Mouse (Mus musculus): ENCODE data around the gene Kctd11.

Gene Kctd11

GRCm38 (mm10) chr11:69912716-69913530 lies 31.7 kb upstream of the Kctd11 start:
- DNase-seq: no peak

GRCm38 (mm10) chr11:69911701-69912100 lies 30.5 kb upstream of the Kctd11 start:
- DNase-seq: no peak

GRCm38 (mm10) chr11:69910781-69911560 lies 29.8 kb upstream of the Kctd11 start:
- DNase-seq: peak; percentile 81

- DNase-seq: no peak
Measured at GRCm38 (mm10) chr11:69910177-69910576, 29.0 kb upstream of the Kctd11 start.

GRCm38 (mm10) chr11:69909174-69909573 lies 28.0 kb upstream of the Kctd11 start:
- no peak for DNase-seq

GRCm38 (mm10) chr11:69908645-69909044 lies 27.4 kb upstream of the Kctd11 start:
- DNase-seq: peak; percentile 94

GRCm38 (mm10) chr11:69904311-69904710 lies 23.1 kb upstream of the Kctd11 start:
- DNase-seq: no peak

GRCm38 (mm10) chr11:69902972-69903371 lies 21.8 kb upstream of the Kctd11 start:
- no peak for DNase-seq

GRCm38 (mm10) chr11:69901993-69902392 lies 20.8 kb upstream of the Kctd11 start:
- no peak for DNase-seq

GRCm38 (mm10) chr11:69901406-69901846 lies 20.2 kb upstream of the Kctd11 start:
- peak; percentile 97 for DNase-seq

GRCm38 (mm10) chr11:69900471-69901405 lies 19.5 kb upstream of the Kctd11 start, which contains the start of the genes 2810408A11Rik and Neurl4:
Gene 2810408A11Rik (minus strand): TSS chr11:69900987.
Gene Neurl4 (plus strand): TSS chr11:69901072.
- peak; percentile 94 for DNase-seq

GRCm38 (mm10) chr11:69899870-69900269 lies 18.7 kb upstream of the Kctd11 start:
- no peak for DNase-seq

- DNase-seq: no peak
Measured at GRCm38 (mm10) chr11:69895291-69895690, 14.1 kb upstream of the Kctd11 start, which contains the start of gene Acap1. Gene Acap1 (minus strand): TSS chr11:69895539.

- no peak for DNase-seq
Measured at GRCm38 (mm10) chr11:69894671-69895070, 13.5 kb upstream of the Kctd11 start.

- DNase-seq: no peak
Measured at GRCm38 (mm10) chr11:69891482-69891881, 10.3 kb upstream of the Kctd11 start.

GRCm38 (mm10) chr11:69886907-69887635 lies 5.9 kb upstream of the Kctd11 start:
- peak; percentile 53 for DNase-seq

- no peak for DNase-seq
Measured at GRCm38 (mm10) chr11:69884663-69885062, 3.5 kb upstream of the Kctd11 start.

GRCm38 (mm10) chr11:69884240-69884639 lies 3.0 kb upstream of the Kctd11 start:
- DNase-seq: peak; percentile 54

- DNase-seq: peak; percentile 44
Measured at GRCm38 (mm10) chr11:69883527-69884151, 2.4 kb upstream of the Kctd11 start.

- peak; percentile 38 for DNase-seq
Measured at GRCm38 (mm10) chr11:69883066-69883465, 1.9 kb upstream of the Kctd11 start.
